Mouse (Mus musculus) forebrain, embryonic 11.5 days (tissue): ENCODE data around the gene Zkscan2. TPM values are rescaled to one million over a fixed set of nuclear protein-coding genes. Genes with fewer than 3 reads are reported as not detected.

ENCODE experiments used
- ATAC-seq: fragments of 200-750 bp; cut with Nextera tagmentation; replicated peaks from 2 replicates; pipeline ENCODE4 v1.8.0; 2017; ENCODE audit warnings: moderate TSS enrichment; ENCODE audit not compliant: low FRiP score
- DNase-seq: peaks from one replicate; pipeline ENCODE4 v3.0.0-alpha.2; 2017; ENCODE audit warnings: low spot score
- H3K27ac ChIP-seq: fragments of 300-500 bp; sonication (generic); 2 replicates; pipeline ENCODE4 v1.5.1; 2014; ENCODE audit warnings: low read depth, low read length
- H3K27me3 ChIP-seq: fragments of 300-500 bp; sonication (generic); 2 replicates; pipeline ENCODE4 v1.6.1; 2014; ENCODE audit warnings: mild to moderate bottlenecking, low read length, mixed read lengths; ENCODE audit not compliant: control insufficient read depth, insufficient read depth
- H3K36me3 ChIP-seq: fragments of 300-500 bp; sonication (generic); 2 replicates; pipeline ENCODE4 v1.6.1; 2014; ENCODE audit warnings: mild to moderate bottlenecking, low read length, moderate library complexity, mixed read lengths; ENCODE audit not compliant: control insufficient read depth, insufficient read depth
- H3K4me1 ChIP-seq: fragments of 300-500 bp; sonication (generic); replicated peaks from 2 replicates; pipeline ENCODE4 v1.6.1; 2014; ENCODE audit warnings: low read length, mixed read lengths; ENCODE audit not compliant: control insufficient read depth, insufficient read depth
- H3K4me2 ChIP-seq: fragments of 300-500 bp; sonication (generic); 2 replicates; pipeline ENCODE4 v1.6.1; 2014; ENCODE audit warnings: low read depth, mild to moderate bottlenecking, low read length, moderate library complexity, mixed read lengths; ENCODE audit not compliant: severe bottlenecking
- H3K4me3 ChIP-seq: fragments of 300-500 bp; sonication (generic); 2 replicates; pipeline ENCODE4 v1.5.1; 2014; ENCODE audit warnings: low read depth, low read length
- H3K9ac ChIP-seq: fragments of 300-500 bp; sonication (generic); 2 replicates; pipeline ENCODE4 v1.6.1; 2014; ENCODE audit warnings: low read length
- H3K9me3 ChIP-seq: fragments of 300-500 bp; sonication (generic); 2 replicates; pipeline ENCODE4 v1.6.1; 2016; ENCODE audit warnings: low read length, mixed read lengths; ENCODE audit not compliant: control insufficient read depth
- WGBS: fragments of 180-500 bp; shearing (Covaris S2); extraction: QIAGEN DNeasy Blood & Tissue Kit; methylation state at CpG from one replicate; pipeline ENCODE4 v1.1.7; 2014; 5-methylcytosine and 5-hydroxymethylcytosine counted together
- polyA plus RNA-seq: library from polyadenylated mRNA; unstranded; fragments of >200 nt; fragmentation: Nextera tagmentation; extraction: Ambion mirVana; gene quantifications from 2 replicates; pipeline ENCODE4 v1.2.1, GENCODE M21; 2014

Zkscan2 gene
- polyA plus RNA-seq, 1 experiment from 2014 or later, result 9.4 TPM

- no peak for ATAC-seq
- Histone ChIP-seq H3K36me3 (no peaks in the 10 kb centered on the region), H3K9ac (no peak overlapping the region)
These were observed 32.3 kb downstream of the Zkscan2 start for GRCm38 (mm10) chr7:123467961-123468360.

DNA sequence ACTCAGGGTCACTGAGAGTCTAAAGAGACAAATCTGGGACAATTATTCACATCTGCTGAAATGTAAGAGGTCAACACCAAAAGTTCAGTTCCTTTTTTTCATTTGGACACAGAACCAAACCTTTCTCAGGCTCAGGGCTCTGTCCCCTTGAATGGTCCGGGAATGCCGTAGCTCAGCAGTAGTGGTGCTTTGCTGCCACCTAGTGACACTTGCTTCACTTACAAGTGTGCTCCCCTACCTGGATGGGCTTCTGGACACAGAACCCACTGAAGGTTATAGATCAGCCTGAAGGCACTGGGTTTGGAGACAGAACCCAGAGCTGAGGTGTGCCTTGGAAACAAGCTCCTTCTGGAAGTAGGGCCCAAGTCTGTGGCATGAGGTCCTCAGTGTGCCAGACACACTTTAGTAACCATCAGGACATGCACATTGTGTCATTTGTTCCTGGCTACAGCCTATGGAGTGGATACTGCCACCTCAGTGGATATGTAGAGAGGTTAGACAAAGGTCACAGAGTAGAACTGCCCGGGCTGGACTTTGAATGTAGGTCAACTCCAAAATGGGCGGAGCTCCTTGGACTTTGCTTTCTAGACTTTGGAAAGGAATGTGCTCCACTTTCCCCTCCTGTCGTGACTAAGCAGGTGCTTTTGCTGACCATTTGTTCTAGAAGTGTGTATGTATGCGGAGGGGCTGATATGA is 34.4 kb downstream of the Zkscan2 start:
- Histone ChIP-seq H3K27ac (no peak overlapping the region), H3K9ac (no peak overlapping the region), H3K4me3 (no peak overlapping the region), H3K4me1 (no peaks in the 10 kb centered on the region), H3K27me3 (no peaks in the 10 kb centered on the region), H3K36me3 (no peaks in the 10 kb centered on the region), H3K4me2 (no peak overlapping the region), H3K9me3 (no peaks in the 10 kb centered on the region)
- ATAC-seq (peak; percentile 53; the same call in 1 of the 2 replicates), DNase-seq (peak; percentile 84)
- WGBS, result 41% methylated on average over 6 of the region's 6 CpGs

More at GRCm38 (mm10) chr7:123467961-123468360, 32.3 kb downstream of the Zkscan2 start:
- WGBS, result 93% methylated on average over 1 of the region's 1 CpGs
- Histone ChIP-seq H3K4me3 (no peak overlapping the region), H3K27me3 (no peaks in the 10 kb centered on the region), H3K9me3 (no peaks in the 10 kb centered on the region), H3K4me2 (no peak overlapping the region), H3K4me1 (no peaks in the 10 kb centered on the region), H3K27ac (no peak overlapping the region)
- DNase-seq, result no peak

DNA sequence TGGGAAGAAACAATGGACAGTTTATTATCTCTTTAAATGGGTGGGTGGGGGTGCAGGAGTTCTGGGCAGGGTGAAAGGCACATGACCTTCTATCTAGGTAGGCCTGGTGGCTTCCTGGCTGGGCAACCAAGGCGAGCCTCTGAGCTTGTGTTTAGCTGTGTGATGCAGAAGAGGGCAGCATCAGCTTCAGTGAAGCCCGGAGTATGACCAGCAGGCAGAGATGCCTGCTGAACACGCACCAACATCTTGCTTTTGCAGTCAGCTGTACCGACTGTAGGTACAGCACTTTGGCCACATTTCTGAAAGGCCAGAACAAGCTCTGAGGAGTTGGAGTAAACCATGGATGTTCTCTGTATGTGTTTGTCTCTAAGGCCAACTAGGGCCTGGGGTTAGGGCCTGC is 36.7 kb downstream of the Zkscan2 start:
- H3K4me2 ChIP-seq, result no peak overlapping the region
- no peaks in the 10 kb centered on the region for H3K36me3 ChIP-seq
- WGBS, result 87% methylated on average over 4 of the region's 4 CpGs
- H3K9ac ChIP-seq, result no peak overlapping the region
- no peak overlapping the region for H3K4me3 ChIP-seq
- no peaks in the 10 kb centered on the region for H3K4me1 ChIP-seq
- ATAC-seq (no peak), DNase-seq (no peak)
- no peaks in the 10 kb centered on the region for H3K9me3 ChIP-seq
- no peak overlapping the region for H3K27ac ChIP-seq
- no peaks in the 10 kb centered on the region for H3K27me3 ChIP-seq

- no peaks in the 10 kb centered on the region for H3K36me3 ChIP-seq
- no peak within 1 kb of the TSS for H3K4me2 ChIP-seq
- H3K27me3 ChIP-seq, result no peaks in the 10 kb centered on the region
- no peak within 1 kb of the TSS for H3K4me3 ChIP-seq
- no peak within 1 kb of the TSS for H3K27ac ChIP-seq
- WGBS, result 83% methylated on average over 9 of the region's 9 CpGs
- no peak for DNase-seq
- no peak; the same call in 1 of the 2 replicates for ATAC-seq
- H3K9ac ChIP-seq, result no peak within 1 kb of the TSS
- H3K9me3 ChIP-seq, result no peaks in the 10 kb centered on the region
- no peaks in the 10 kb centered on the region for H3K4me1 ChIP-seq
These were observed 38.2 kb downstream of the Zkscan2 start, which contains the start of gene Aqp8 for GRCm38 (mm10) chr7:123462070-123462501. Aqp8 (plus strand) TSS chr7:123462291.

DNA sequence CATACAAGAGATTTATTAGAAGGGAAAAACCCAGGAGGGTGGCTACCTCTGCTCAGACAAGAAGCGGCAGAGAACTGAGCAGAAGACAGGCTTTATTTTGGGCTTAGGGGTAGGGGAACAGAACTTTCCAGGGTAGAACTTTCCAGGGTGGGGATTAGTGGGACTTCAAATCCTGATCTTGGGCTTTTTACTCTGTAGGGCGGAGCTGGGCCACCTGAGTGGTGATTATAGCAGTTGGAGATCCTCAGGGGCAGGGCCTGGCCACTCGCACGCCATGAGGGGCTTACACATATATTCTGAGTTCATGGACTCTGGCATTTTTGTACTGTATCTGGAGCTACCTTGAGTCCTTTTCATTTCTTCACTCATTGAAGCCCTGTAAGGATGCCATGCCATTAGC is 38.9 kb downstream of the Zkscan2 start:
- H3K4me3 ChIP-seq, result no peak overlapping the region
- no peak overlapping the region for H3K4me2 ChIP-seq
- H3K9ac ChIP-seq, result no peak overlapping the region
- no peaks in the 10 kb centered on the region for H3K9me3 ChIP-seq
- ATAC-seq, result no peak
- WGBS, result 71% methylated on average over 4 of the region's 4 CpGs
- no peaks in the 10 kb centered on the region for H3K36me3 ChIP-seq
- H3K4me1 ChIP-seq, result no peaks in the 10 kb centered on the region
- DNase-seq, result no peak
- H3K27me3 ChIP-seq, result no peaks in the 10 kb centered on the region
- no peak overlapping the region for H3K27ac ChIP-seq

GRCm38 (mm10) chr7:123459247-123459646 is 41.0 kb downstream of the Zkscan2 start:
- Histone ChIP-seq H3K4me3 (no peak overlapping the region), H3K9ac (no peak overlapping the region), H3K27ac (no peak overlapping the region), H3K36me3 (no peaks in the 10 kb centered on the region), H3K4me1 (no peaks in the 10 kb centered on the region), H3K9me3 (no peaks in the 10 kb centered on the region), H3K27me3 (no peaks in the 10 kb centered on the region), H3K4me2 (no peak overlapping the region)
- WGBS, result 79% methylated on average over 4 of the region's 4 CpGs
- DNase-seq (no peak), ATAC-seq (no peak)

- H3K4me3 ChIP-seq, result no peak overlapping the region
- no peak overlapping the region for H3K4me2 ChIP-seq
- no peak for DNase-seq
- no peak overlapping the region for H3K27ac ChIP-seq
- H3K9me3 ChIP-seq, result no peaks in the 10 kb centered on the region
- H3K9ac ChIP-seq, result no peak overlapping the region
- WGBS, result 95% methylated on average over 4 of the region's 4 CpGs
- no peaks in the 10 kb centered on the region for H3K27me3 ChIP-seq
- H3K36me3 ChIP-seq, result no peaks in the 10 kb centered on the region
- ATAC-seq, result no peak
- no peaks in the 10 kb centered on the region for H3K4me1 ChIP-seq
These were observed 41.9 kb downstream of the Zkscan2 start for GRCm38 (mm10) chr7:123458309-123458708.

DNA sequence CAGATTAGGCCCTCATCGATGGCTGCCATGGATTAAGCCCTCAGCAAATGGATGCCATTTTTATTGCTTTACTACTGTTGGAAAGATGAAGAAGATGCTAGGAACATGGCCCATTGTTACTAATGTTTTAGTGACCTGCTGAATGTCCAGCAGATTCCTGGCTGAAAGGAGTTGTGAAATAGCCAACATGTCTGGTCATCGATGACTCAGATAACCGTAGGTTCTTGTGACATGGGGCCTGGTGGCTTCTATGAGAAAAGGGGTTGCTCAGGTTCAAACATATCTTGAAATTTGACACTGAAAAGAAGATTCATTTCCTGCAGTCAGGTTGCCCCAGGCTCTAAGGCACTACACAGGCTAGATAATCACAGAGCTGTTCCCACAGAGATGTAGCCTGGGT is 45.2 kb downstream of the Zkscan2 start:
- no peak for ATAC-seq
- no peak overlapping the region for H3K9ac ChIP-seq

GRCm38 (mm10) chr7:123453066-123453465 is 47.2 kb downstream of the Zkscan2 start:
- Histone ChIP-seq H3K27ac (no peak overlapping the region), H3K4me1 (no peaks in the 10 kb centered on the region), H3K4me3 (no peak overlapping the region), H3K9me3 (no peaks in the 10 kb centered on the region), H3K9ac (no peak overlapping the region), H3K36me3 (no peaks in the 10 kb centered on the region), H3K27me3 (no peaks in the 10 kb centered on the region), H3K4me2 (no peak overlapping the region)
- 88% methylated on average over 8 of the region's 8 CpGs for WGBS
- no peak for ATAC-seq
- DNase-seq, result no peak

More for the DNA sequence above, 45.2 kb downstream of the Zkscan2 start:
- Histone ChIP-seq H3K27ac (no peak overlapping the region), H3K4me3 (no peak overlapping the region), H3K36me3 (no peaks in the 10 kb centered on the region), H3K9me3 (no peaks in the 10 kb centered on the region), H3K4me2 (no peak overlapping the region), H3K4me1 (no peaks in the 10 kb centered on the region), H3K27me3 (no peaks in the 10 kb centered on the region)
- no peak for DNase-seq
- 96% methylated on average over 3 of the region's 3 CpGs for WGBS
